Mouse (Mus musculus): ENCODE results near the gene Nexn. TPM values are rescaled to one million over a fixed set of nuclear protein-coding genes. Genes with fewer than 3 reads are reported as not detected.
"Not testable (repeated sequence)": the region's sequence is repeated elsewhere in the genome, so short reads cannot be mapped to it uniquely, and the experiment has no call there.

Gene Nexn
- polyA plus RNA-seq, 1 experiment from 2014 or later = 2.8 TPM

- H3K27me3 ChIP-seq (ENCODE audit: insufficient read depth, poor library complexity, severe bottlenecking) = peaks cover 9% of the 10 kb centered on the region
- no peak for DNase-seq (ENCODE audit: low spot score)
- H3K4me3 ChIP-seq = no peak overlapping the region
- H3K36me3 ChIP-seq = peaks cover 15% of the 10 kb centered on the region; the same call in 1 of the 2 replicates
- 80% methylated on average over 20 of the region's 20 CpGs for WGBS
- no peak overlapping the region for H3K27ac ChIP-seq
- H3K4me1 ChIP-seq (replicated peaks) = peaks cover 7% of the 10 kb centered on the region; the same call in 1 of the 2 replicates
- no peaks in the 10 kb centered on the region for H3K9me3 ChIP-seq
Measured at GRCm38 (mm10) chr3:152272974-152273685, 7.0 kb upstream of the Nexn start.

- H3K36me3 ChIP-seq = peaks cover 11% of the 10 kb centered on the region; the same call in 1 of the 2 replicates
- H3K9me3 ChIP-seq = no peaks in the 10 kb centered on the region
- 87% methylated on average over 6 of the region's 6 CpGs for WGBS
- peaks cover 22% of the 10 kb centered on the region for H3K27me3 ChIP-seq (ENCODE audit: insufficient read depth, poor library complexity, severe bottlenecking)
- H3K27ac ChIP-seq = no peak overlapping the region
- peaks cover 7% of the 10 kb centered on the region; the same call in 1 of the 2 replicates for H3K4me1 ChIP-seq (replicated peaks)
- DNase-seq (ENCODE audit: low spot score) = no peak
- H3K4me3 ChIP-seq = no peak overlapping the region
Measured at GRCm38 (mm10) chr3:152271876-152272275, 5.7 kb upstream of the Nexn start.

- H3K27me3 ChIP-seq (ENCODE audit: insufficient read depth, poor library complexity, severe bottlenecking) = peaks cover 28% of the 10 kb centered on the region
- no peak for DNase-seq (ENCODE audit: low spot score)
- no peak overlapping the region for H3K4me3 ChIP-seq
- H3K9me3 ChIP-seq = no peaks in the 10 kb centered on the region
- WGBS = 93% methylated on average over 10 of the region's 10 CpGs
- no peak overlapping the region for H3K27ac ChIP-seq
- H3K36me3 ChIP-seq = peaks cover 4% of the 10 kb centered on the region; the same call in 1 of the 2 replicates
- peaks cover 13% of the 10 kb centered on the region for H3K4me1 ChIP-seq (replicated peaks)
Measured at GRCm38 (mm10) chr3:152271071-152271710, 5.0 kb upstream of the Nexn start.

GRCm38 (mm10) chr3:152268099-152268498 lies 1.9 kb upstream of the Nexn start:
- H3K36me3 ChIP-seq = no peaks in the 10 kb centered on the region

GRCm38 (mm10) chr3:152265351-152266035 lies 657 bp downstream of the Nexn start:
- Histone ChIP-seq H3K4me3 (peak overlapping the region; percentile 71), H3K9me3 (no peaks in the 10 kb centered on the region), H3K27me3 (ENCODE audit: insufficient read depth, poor library complexity, severe bottlenecking) (peaks cover 79% of the 10 kb centered on the region), H3K4me1 (replicated peaks) (peaks cover 44% of the 10 kb centered on the region), H3K27ac (peak overlapping the region; percentile 89), H3K36me3 (no peaks in the 10 kb centered on the region)
- DNase-seq (ENCODE audit: low spot score) = peak; percentile 78
- WGBS = under 1% methylated on average over 62 of the region's 63 CpGs

More at GRCm38 (mm10) chr3:152268099-152268498, 1.9 kb upstream of the Nexn start:
- WGBS = 90% methylated on average over 14 of the region's 14 CpGs
- peaks cover 26% of the 10 kb centered on the region for H3K4me1 ChIP-seq (replicated peaks)
- H3K27me3 ChIP-seq (ENCODE audit: insufficient read depth, poor library complexity, severe bottlenecking) = peaks cover 59% of the 10 kb centered on the region
- H3K27ac ChIP-seq = no peak overlapping the region
- H3K4me3 ChIP-seq = no peak overlapping the region
- H3K9me3 ChIP-seq = no peaks in the 10 kb centered on the region
- no peak for DNase-seq (ENCODE audit: low spot score)

- Histone ChIP-seq H3K27ac (no peak overlapping the region), H3K36me3 (no peaks in the 10 kb centered on the region), H3K4me1 (replicated peaks) (peaks cover 44% of the 10 kb centered on the region), H3K4me3 (peak overlapping the region; percentile 71), H3K9me3 (no peaks in the 10 kb centered on the region), H3K27me3 (ENCODE audit: insufficient read depth, poor library complexity, severe bottlenecking) (peaks cover 82% of the 10 kb centered on the region)
- peak; percentile 19 for DNase-seq (ENCODE audit: low spot score)
- 24% methylated on average over 12 of the region's 12 CpGs for WGBS
Measured at GRCm38 (mm10) chr3:152264830-152265229, 1.3 kb downstream of the Nexn start.

GRCm38 (mm10) chr3:152264374-152264773 lies 1.8 kb downstream of the Nexn start:
- Histone ChIP-seq H3K9me3 (no peaks in the 10 kb centered on the region), H3K4me1 (replicated peaks) (peaks cover 44% of the 10 kb centered on the region), H3K4me3 (no peak overlapping the region), H3K27me3 (ENCODE audit: insufficient read depth, poor library complexity, severe bottlenecking) (peaks cover 82% of the 10 kb centered on the region), H3K27ac (no peak overlapping the region), H3K36me3 (no peaks in the 10 kb centered on the region)
- DNase-seq (ENCODE audit: low spot score) = no peak
- 33% methylated on average over 10 of the region's 10 CpGs for WGBS

- Histone ChIP-seq H3K4me3 (no peak overlapping the region), H3K9me3 (no peaks in the 10 kb centered on the region), H3K27me3 (ENCODE audit: insufficient read depth, poor library complexity, severe bottlenecking) (peaks cover 61% of the 10 kb centered on the region), H3K27ac (0 out of 2 replicates have a peak overlapping the region, but pooled peaks have one; percentile 29), H3K4me1 (replicated peaks) (peaks cover 44% of the 10 kb centered on the region), H3K36me3 (no peaks in the 10 kb centered on the region)
- no peak for DNase-seq (ENCODE audit: low spot score)
- WGBS = 27% methylated on average over 8 of the region's 8 CpGs
Measured at GRCm38 (mm10) chr3:152261948-152262347, 4.2 kb downstream of the Nexn start.

- no peaks in the 10 kb centered on the region for H3K9me3 ChIP-seq
- WGBS = 60% methylated on average over 8 of the region's 8 CpGs
- H3K4me1 ChIP-seq (replicated peaks) = peaks cover 40% of the 10 kb centered on the region
- H3K36me3 ChIP-seq = no peaks in the 10 kb centered on the region
- peaks cover 56% of the 10 kb centered on the region for H3K27me3 ChIP-seq (ENCODE audit: insufficient read depth, poor library complexity, severe bottlenecking)
- no peak for DNase-seq (ENCODE audit: low spot score)
- no peak overlapping the region for H3K4me3 ChIP-seq
- H3K27ac ChIP-seq = 0 out of 2 replicates have a peak overlapping the region, but pooled peaks have one; percentile 29
Measured at GRCm38 (mm10) chr3:152261436-152261835, 4.7 kb downstream of the Nexn start.

- Histone ChIP-seq H3K36me3 (no peaks in the 10 kb centered on the region), H3K4me1 (replicated peaks) (peaks cover 29% of the 10 kb centered on the region), H3K9me3 (no peaks in the 10 kb centered on the region), H3K27me3 (ENCODE audit: insufficient read depth, poor library complexity, severe bottlenecking) (peaks cover 45% of the 10 kb centered on the region), H3K27ac (no peak overlapping the region), H3K4me3 (no peak overlapping the region)
- no peak for DNase-seq (ENCODE audit: low spot score)
- 92% methylated on average over 1 of the region's 1 CpGs for WGBS
Measured at GRCm38 (mm10) chr3:152260362-152260761, 5.8 kb downstream of the Nexn start.

GRCm38 (mm10) chr3:152259409-152259808 lies 6.7 kb downstream of the Nexn start:
- peak; percentile 84 for DNase-seq (ENCODE audit: low spot score)
- H3K36me3 ChIP-seq, H3K27ac ChIP-seq, H3K4me3 ChIP-seq, H3K9me3 ChIP-seq: not testable (repeated sequence)
- Histone ChIP-seq H3K4me1 (replicated peaks) (peaks cover 21% of the 10 kb centered on the region), H3K27me3 (ENCODE audit: insufficient read depth, poor library complexity, severe bottlenecking) (peaks cover 36% of the 10 kb centered on the region)
- WGBS = 46% methylated on average over 9 of the region's 9 CpGs

GRCm38 (mm10) chr3:152257528-152257927 lies 8.6 kb downstream of the Nexn start:
- peaks cover 14% of the 10 kb centered on the region for H3K4me1 ChIP-seq (replicated peaks)
- H3K27me3 ChIP-seq (ENCODE audit: insufficient read depth, poor library complexity, severe bottlenecking) = peaks cover 18% of the 10 kb centered on the region
- no peak for DNase-seq (ENCODE audit: low spot score)
- H3K36me3 ChIP-seq = no peaks in the 10 kb centered on the region
- 93% methylated on average over 3 of the region's 3 CpGs for WGBS
- no peak overlapping the region for H3K4me3 ChIP-seq
- no peaks in the 10 kb centered on the region for H3K9me3 ChIP-seq
- H3K27ac ChIP-seq = no peak overlapping the region

GRCm38 (mm10) chr3:152250487-152250886 lies 15.7 kb downstream of the Nexn start:
- H3K27me3 ChIP-seq (ENCODE audit: insufficient read depth, poor library complexity, severe bottlenecking) = no peaks in the 10 kb centered on the region
- H3K36me3 ChIP-seq = peaks cover under 1% of the 10 kb centered on the region; the same call in 1 of the 2 replicates
- WGBS = 90% methylated on average over 1 of the region's 1 CpGs
- no peaks in the 10 kb centered on the region for H3K9me3 ChIP-seq
- H3K4me1 ChIP-seq (replicated peaks) = no peaks in the 10 kb centered on the region
- no peak overlapping the region for H3K27ac ChIP-seq
- DNase-seq (ENCODE audit: low spot score) = no peak
- no peak overlapping the region for H3K4me3 ChIP-seq
